Mouse (Mus musculus) heart, embryonic 10.5 days (tissue): ENCODE measurements around the gene Apoa5. TPM values are rescaled to one million over a fixed set of nuclear protein-coding genes. Genes with fewer than 3 reads are reported as not detected.

Source experiments
- DNase-seq: peaks from one replicate; pipeline ENCODE4 v3.0.0-alpha.2; 2017; ENCODE audit warnings: low spot score
- H3K27ac ChIP-seq: fragments of 300-500 bp; sonication (generic); 2 replicates; pipeline ENCODE4 v1.5.1; 2016; ENCODE audit warnings: mild to moderate bottlenecking
- H3K27me3 ChIP-seq: fragments of 300-500 bp; sonication (generic); 2 replicates; pipeline ENCODE4 v1.6.1; 2016; ENCODE audit warnings: mild to moderate bottlenecking; ENCODE audit not compliant: poor library complexity, insufficient read depth, severe bottlenecking
- H3K36me3 ChIP-seq: fragments of 300-500 bp; sonication (generic); 2 replicates; pipeline ENCODE4 v1.6.1; 2016; ENCODE audit warnings: mild to moderate bottlenecking, moderate library complexity
- H3K4me1 ChIP-seq: fragments of 300-500 bp; sonication (generic); 2 replicates; pipeline ENCODE4 v1.6.1; 2016; ENCODE audit warnings: mild to moderate bottlenecking
- H3K4me3 ChIP-seq: fragments of 300-500 bp; sonication (generic); 2 replicates; pipeline ENCODE4 v1.5.1; 2016; ENCODE audit warnings: mild to moderate bottlenecking, moderate library complexity
- H3K9me3 ChIP-seq: fragments of 300-500 bp; sonication (generic); 2 replicates; pipeline ENCODE4 v1.6.1; 2016; ENCODE audit warnings: mild to moderate bottlenecking, moderate library complexity
- WGBS: fragments of 180-500 bp; shearing (Covaris S2); methylation state at CpG from one replicate; pipeline ENCODE4 v1.1.7; 2016; 5-methylcytosine and 5-hydroxymethylcytosine counted together
- polyA plus RNA-seq: library from polyadenylated mRNA; unstranded; fragments of >200 nt; fragmentation: Nextera tagmentation; extraction: Ambion mirVana; gene quantifications from 2 replicates; pipeline ENCODE4 v1.2.1, GENCODE M21; 2016

Gene Apoa5
- polyA plus RNA-seq, result 0.23 TPM in 1 of 2 replicates, not detected in the other

DNA sequence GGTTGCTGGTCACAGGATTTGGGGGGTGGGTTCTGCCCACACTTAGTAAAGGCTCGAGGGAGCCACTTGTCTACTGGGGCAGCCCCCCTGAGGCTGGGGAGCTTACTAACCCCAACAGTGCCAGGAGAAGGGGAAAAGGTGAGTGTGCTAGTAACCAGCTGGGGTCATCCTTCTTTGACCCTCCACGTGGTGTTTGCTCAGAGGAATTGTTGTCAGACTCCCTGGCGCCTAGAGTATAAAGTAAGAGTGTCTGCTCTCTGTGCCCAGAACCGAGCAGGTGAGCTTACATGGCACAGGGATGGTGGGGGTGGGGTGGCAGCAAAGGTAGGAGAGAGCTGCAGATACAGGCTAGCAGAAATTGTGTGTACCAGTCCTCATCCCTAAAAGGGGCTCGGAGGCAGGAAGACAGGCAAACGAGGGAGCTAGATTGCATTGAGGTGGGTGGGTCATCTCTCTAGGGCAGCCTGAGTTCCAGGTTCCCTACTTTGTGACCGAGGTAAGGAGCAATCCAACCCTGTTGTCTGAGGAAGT, at the start of gene Apoa5:
Gene Apoa5, plus strand, starts transcription at position 291 of the 531 bp plus-strand sequence.
- H3K4me3 ChIP-seq, result no peak within 1 kb of the TSS
- no peak within 1 kb of the TSS for H3K27ac ChIP-seq
- peaks cover 12% of the 10 kb centered on the region for H3K4me1 ChIP-seq
- H3K36me3 ChIP-seq, result no peaks in the 10 kb centered on the region
- WGBS, result 46% methylated on average over 7 of the region's 7 CpGs
- peaks cover 41% of the 10 kb centered on the region for H3K27me3 ChIP-seq
- no peak for DNase-seq
- H3K9me3 ChIP-seq, result no peaks in the 10 kb centered on the region

GRCm38 (mm10) chr9:46223090-46223489, 45.3 kb upstream of the Apoa5 start:
- Histone ChIP-seq H3K27ac (no peak overlapping the region), H3K9me3 (no peaks in the 10 kb centered on the region), H3K27me3 (0 out of 2 replicates have a peak, but pooled peaks cover 3% of the 10 kb centered on the region), H3K4me3 (no peak overlapping the region), H3K36me3 (peaks cover 40% of the 10 kb centered on the region), H3K4me1 (no peaks in the 10 kb centered on the region; the same call in 1 of the 2 replicates)
- no peak for DNase-seq
- WGBS, result 84% methylated on average over 6 of the region's 6 CpGs

DNA sequence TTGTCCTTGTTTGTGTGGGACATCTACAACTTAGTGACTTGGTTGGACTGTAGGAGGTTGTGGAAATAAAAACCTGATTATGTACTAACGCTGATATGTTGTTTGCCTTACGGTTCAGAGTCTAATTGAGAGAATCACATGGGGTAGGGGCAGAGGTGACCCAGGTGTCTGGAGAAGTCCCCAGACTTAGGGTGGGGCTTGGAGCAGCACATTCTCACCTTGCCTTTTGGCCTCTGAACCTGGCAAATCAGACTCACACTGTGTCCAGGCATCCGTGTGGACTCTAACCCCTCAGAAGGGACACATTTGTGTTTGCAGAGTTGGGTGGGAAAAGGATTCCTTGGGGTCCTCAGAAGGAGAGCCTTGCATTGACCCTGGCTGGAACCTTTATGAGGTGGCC, 44.3 kb upstream of the Apoa5 start:
- Histone ChIP-seq H3K4me3 (no peak overlapping the region), H3K36me3 (peaks cover 39% of the 10 kb centered on the region), H3K4me1 (peaks cover 5% of the 10 kb centered on the region), H3K27ac (no peak overlapping the region), H3K27me3 (peaks cover 10% of the 10 kb centered on the region; the same call in 1 of the 2 replicates), H3K9me3 (no peaks in the 10 kb centered on the region)
- 86% methylated on average over 3 of the region's 3 CpGs for WGBS
- DNase-seq, result no peak

DNA sequence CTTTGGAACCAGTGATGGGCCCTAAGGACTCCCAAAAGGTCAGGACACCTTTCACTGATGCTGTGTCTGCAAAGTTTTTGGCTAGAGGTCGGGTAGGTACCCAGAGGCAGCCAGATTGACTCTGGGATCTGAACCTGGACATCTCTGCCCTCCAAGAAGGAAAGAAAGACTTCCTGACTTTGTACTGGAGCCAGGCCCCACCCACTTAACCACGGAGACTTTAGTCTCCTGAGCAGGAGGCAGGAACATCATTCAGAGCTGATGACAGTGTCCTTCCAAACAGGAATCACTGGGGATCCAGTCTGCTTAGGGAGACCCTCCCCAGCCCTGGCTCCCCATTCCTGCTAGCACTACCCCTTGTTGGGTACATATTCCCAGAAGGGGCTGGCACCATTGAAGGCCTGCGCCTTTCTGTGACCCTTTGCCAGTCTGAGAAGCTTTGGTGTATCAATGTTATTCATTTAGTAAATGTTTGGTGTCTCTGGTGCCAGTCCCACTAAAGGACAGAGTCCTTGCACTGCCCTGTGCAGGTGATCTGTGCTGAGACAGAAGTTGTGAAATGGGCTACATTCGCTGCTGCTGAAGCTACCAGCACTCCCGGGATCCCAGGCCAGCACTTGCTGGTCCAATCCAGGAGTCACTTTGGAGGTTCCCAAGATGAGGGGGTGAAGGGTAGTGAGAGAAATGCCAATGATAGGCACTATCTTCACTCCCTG, 43.3 kb upstream of the Apoa5 start:
- Histone ChIP-seq H3K27me3 (peaks cover 14% of the 10 kb centered on the region; the same call in 1 of the 2 replicates), H3K27ac (no peak overlapping the region), H3K4me1 (peaks cover 9% of the 10 kb centered on the region), H3K36me3 (peaks cover 29% of the 10 kb centered on the region), H3K4me3 (no peak overlapping the region), H3K9me3 (no peaks in the 10 kb centered on the region)
- WGBS, result 58% methylated on average over 5 of the region's 5 CpGs
- no peak for DNase-seq

- Histone ChIP-seq H3K27me3 (peaks cover 31% of the 10 kb centered on the region), H3K27ac (no peak overlapping the region), H3K4me3 (no peak overlapping the region), H3K9me3 (no peaks in the 10 kb centered on the region), H3K4me1 (peaks cover 16% of the 10 kb centered on the region), H3K36me3 (peaks cover 9% of the 10 kb centered on the region)
- no peak for DNase-seq
- 58% methylated on average over 3 of the region's 3 CpGs for WGBS
Observed at GRCm38 (mm10) chr9:46227064-46227614, 41.3 kb upstream of the Apoa5 start.

GRCm38 (mm10) chr9:46228491-46228890, 39.9 kb upstream of the Apoa5 start, which contains the start of gene Apoa1:
Gene Apoa1, plus strand, starts transcription at chr9:46228580.
- H3K9me3 ChIP-seq, result no peaks in the 10 kb centered on the region
- peaks cover 31% of the 10 kb centered on the region for H3K27me3 ChIP-seq
- 49% methylated on average over 9 of the region's 9 CpGs for WGBS
- H3K27ac ChIP-seq, result no peak within 1 kb of the TSS
- no peak within 1 kb of the TSS for H3K4me3 ChIP-seq
- DNase-seq, result no peak
- peaks cover 16% of the 10 kb centered on the region for H3K4me1 ChIP-seq
- H3K36me3 ChIP-seq, result no peaks in the 10 kb centered on the region

DNA sequence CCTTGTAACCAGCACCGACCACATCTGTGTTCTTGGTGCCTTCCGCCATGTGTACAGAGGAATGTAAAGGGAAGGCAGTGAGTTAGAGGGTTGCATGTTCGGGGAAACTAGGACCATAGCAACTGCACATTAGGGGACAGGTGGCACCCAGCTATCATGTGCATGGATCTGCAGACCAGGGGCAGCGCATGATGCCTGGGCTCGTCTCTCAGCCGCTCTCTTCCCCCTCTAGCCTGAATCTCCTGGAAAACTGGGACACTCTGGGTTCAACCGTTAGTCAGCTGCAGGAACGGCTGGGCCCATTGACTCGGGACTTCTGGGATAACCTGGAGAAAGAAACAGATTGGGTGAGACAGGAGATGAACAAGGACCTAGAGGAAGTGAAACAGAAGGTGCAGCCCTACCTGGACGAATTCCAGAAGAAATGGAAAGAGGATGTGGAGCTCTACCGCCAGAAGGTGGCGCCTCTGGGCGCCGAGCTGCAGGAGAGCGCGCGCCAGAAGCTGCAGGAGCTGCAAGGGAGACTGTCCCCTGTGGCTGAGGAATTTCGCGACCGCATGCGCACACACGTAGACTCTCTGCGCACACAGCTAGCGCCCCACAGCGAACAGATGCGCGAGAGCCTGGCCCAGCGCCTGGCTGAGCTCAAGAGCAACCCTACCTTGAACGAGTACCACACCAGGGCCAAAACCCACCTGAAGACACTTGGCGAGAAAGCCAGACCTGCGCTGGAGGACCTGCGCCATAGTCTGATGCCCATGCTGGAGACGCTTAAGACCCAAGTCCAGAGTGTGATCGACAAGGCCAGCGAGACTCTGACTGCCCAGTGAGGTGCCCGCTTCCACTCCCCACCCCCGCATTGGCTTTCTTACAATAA, 38.6 kb upstream of the Apoa5 start:
- Histone ChIP-seq H3K4me1 (peaks cover 16% of the 10 kb centered on the region), H3K36me3 (no peaks in the 10 kb centered on the region), H3K27me3 (peaks cover 45% of the 10 kb centered on the region), H3K4me3 (peak overlapping the region; percentile 61), H3K9me3 (no peaks in the 10 kb centered on the region), H3K27ac (peak overlapping the region; percentile 78)
- peak; percentile 91 for DNase-seq
- WGBS, result 15% methylated on average over 37 of the region's 37 CpGs

- H3K27me3 ChIP-seq, result peaks cover 50% of the 10 kb centered on the region
- H3K4me3 ChIP-seq, result peak overlapping the region; percentile 61
- H3K36me3 ChIP-seq, result no peaks in the 10 kb centered on the region
- H3K9me3 ChIP-seq, result no peaks in the 10 kb centered on the region
- peak overlapping the region; percentile 78 for H3K27ac ChIP-seq
- peaks cover 22% of the 10 kb centered on the region for H3K4me1 ChIP-seq
- WGBS, result 24% methylated on average over 13 of the region's 13 CpGs
- no peak for DNase-seq
Observed at GRCm38 (mm10) chr9:46230450-46230975, 37.9 kb upstream of the Apoa5 start.

DNA sequence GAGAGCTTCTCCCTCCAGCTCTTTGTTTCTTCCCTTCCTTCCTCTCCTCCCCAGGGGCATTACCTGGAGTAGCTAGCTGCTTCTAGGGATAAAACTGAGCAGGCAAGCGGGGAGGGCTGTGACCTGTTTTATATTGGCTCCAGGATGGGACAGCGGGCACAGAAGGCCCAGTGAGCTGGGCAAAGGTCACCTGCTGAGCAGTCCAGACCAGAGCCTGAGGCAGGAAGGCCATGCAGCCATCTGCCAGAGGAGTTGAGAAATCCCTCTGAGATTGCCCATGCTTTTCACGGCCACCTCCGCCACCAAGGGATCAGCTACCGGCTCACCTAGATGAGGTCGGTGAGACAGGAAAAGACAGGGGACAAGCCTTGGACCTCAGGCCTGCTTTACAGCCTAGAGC, 33.2 kb upstream of the Apoa5 start:
- Histone ChIP-seq H3K36me3 (no peaks in the 10 kb centered on the region), H3K4me3 (no peak overlapping the region), H3K9me3 (no peaks in the 10 kb centered on the region), H3K27ac (no peak overlapping the region), H3K4me1 (peaks cover 16% of the 10 kb centered on the region), H3K27me3 (peaks cover 36% of the 10 kb centered on the region)
- DNase-seq, result no peak
- 82% methylated on average over 6 of the region's 6 CpGs for WGBS

- Histone ChIP-seq H3K36me3 (no peaks in the 10 kb centered on the region), H3K27me3 (peaks cover 35% of the 10 kb centered on the region), H3K4me3 (no peak within 1 kb of the TSS), H3K9me3 (no peaks in the 10 kb centered on the region), H3K4me1 (peaks cover 13% of the 10 kb centered on the region), H3K27ac (no peak within 1 kb of the TSS)
- DNase-seq, result no peak
Observed at GRCm38 (mm10) chr9:46235596-46235648, 33.0 kb upstream of the Apoa5 start, which contains the start of gene Apoc3. Gene Apoc3, minus strand, starts transcription at chr9:46235636.

DNA sequence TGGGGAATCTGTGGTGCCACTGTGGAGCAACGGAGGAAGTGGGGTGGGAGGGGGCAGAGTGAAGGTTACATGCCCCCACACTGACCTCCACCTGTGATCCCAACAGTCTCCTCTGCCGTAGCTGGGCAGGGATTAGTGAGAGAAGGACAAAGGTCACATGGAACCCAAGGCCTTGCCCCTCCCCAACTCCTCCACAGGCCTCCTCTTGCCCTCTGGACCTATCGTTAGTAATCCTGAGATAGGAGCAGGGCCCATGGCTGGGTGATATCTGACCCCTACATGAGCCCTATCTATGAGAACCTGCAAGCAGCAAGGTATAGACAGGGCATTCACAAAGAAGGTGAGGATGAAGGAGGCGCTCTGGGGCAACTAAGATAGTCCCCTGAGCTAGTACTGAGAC, 32.8 kb upstream of the Apoa5 start:
- Histone ChIP-seq H3K27ac (no peak overlapping the region), H3K9me3 (no peaks in the 10 kb centered on the region), H3K4me3 (no peak overlapping the region), H3K36me3 (no peaks in the 10 kb centered on the region), H3K27me3 (peaks cover 32% of the 10 kb centered on the region), H3K4me1 (peaks cover 11% of the 10 kb centered on the region)
- WGBS, result 55% methylated on average over 4 of the region's 4 CpGs
- DNase-seq, result no peak

DNA sequence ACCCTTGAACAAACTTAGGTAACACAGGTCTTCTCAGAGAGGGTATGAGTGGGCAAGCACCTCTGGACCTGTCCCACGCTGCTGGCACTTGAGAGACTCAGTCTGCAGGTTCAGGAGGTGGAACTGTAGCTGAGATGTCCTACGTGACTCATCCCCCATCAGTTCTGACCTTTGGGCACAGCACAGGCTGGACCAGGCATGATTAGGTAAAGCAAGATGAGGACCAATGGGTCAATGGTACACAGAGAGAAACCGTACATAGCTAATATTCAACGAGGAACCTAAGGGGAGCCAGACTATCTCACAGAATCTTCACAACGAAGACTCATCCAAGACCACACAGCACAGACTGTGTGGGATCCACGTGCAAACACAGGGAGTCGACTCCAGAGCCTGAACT, 29.6 kb upstream of the Apoa5 start:
- Histone ChIP-seq H3K27me3 (peaks cover 33% of the 10 kb centered on the region), H3K27ac (no peak overlapping the region), H3K9me3 (no peaks in the 10 kb centered on the region), H3K4me3 (no peak overlapping the region), H3K4me1 (peaks cover 27% of the 10 kb centered on the region), H3K36me3 (no peaks in the 10 kb centered on the region)
- WGBS, result 86% methylated on average over 7 of the region's 7 CpGs
- DNase-seq, result no peak
